Mouse (Mus musculus): ENCODE measurements at regions not wholly inside any gene's neighbourhood (a gene's known extent, or its start where the extent isn't known, plus 50 kb on each side); places are given as distances from the start of the nearest gene placed in this dataset.

GRCm38 (mm10) chr13:51899319-51900042 lies 53.0 kb downstream of the Gadd45g start:
- Histone ChIP-seq H3K27ac (replicated peaks; ENCODE audit: low read depth, low read length) (no peak overlapping the region), H3K4me3 (ENCODE audit: insufficient read depth, low read depth, low read length) (no peak overlapping the region), H3K4me1 (ENCODE audit: control insufficient read depth, insufficient read depth, insufficient read length, low read length) (peaks cover 4% of the 10 kb centered on the region)

GRCm38 (mm10) chr13:51900043-51900440 lies 53.6 kb downstream of the Gadd45g start:
- Histone ChIP-seq H3K27ac (replicated peaks; ENCODE audit: low read depth, low read length) (no peak overlapping the region), H3K4me3 (ENCODE audit: insufficient read depth, low read depth, low read length) (no peak overlapping the region), H3K4me1 (ENCODE audit: control insufficient read depth, insufficient read depth, insufficient read length, low read length) (peaks cover 4% of the 10 kb centered on the region)

GRCm38 (mm10) chr13:51902482-51903285 lies 56.2 kb downstream of the Gadd45g start:
- Histone ChIP-seq H3K27ac (replicated peaks; ENCODE audit: low read depth, low read length) (peak overlapping the region; percentile 12; the same call in 1 of the 2 replicates), H3K4me3 (ENCODE audit: insufficient read depth, low read depth, low read length) (no peak overlapping the region), H3K4me1 (ENCODE audit: control insufficient read depth, insufficient read depth, insufficient read length, low read length) (peaks cover 4% of the 10 kb centered on the region)

- Histone ChIP-seq H3K4me3 (ENCODE audit: insufficient read depth, low read depth, low read length) (no peak overlapping the region), H3K27ac (replicated peaks; ENCODE audit: low read depth, low read length) (peak overlapping the region; percentile 12; the same call in 1 of the 2 replicates), H3K4me1 (ENCODE audit: control insufficient read depth, insufficient read depth, insufficient read length, low read length) (peaks cover 4% of the 10 kb centered on the region)
Measured at GRCm38 (mm10) chr13:51903324-51903939, 57.0 kb downstream of the Gadd45g start.

GRCm38 (mm10) chr13:51905270-51905669 lies 58.8 kb downstream of the Gadd45g start:
- H3K27ac ChIP-seq (replicated peaks; ENCODE audit: low read depth, low read length), result no peak overlapping the region
- H3K4me3 ChIP-seq (ENCODE audit: insufficient read depth, low read depth, low read length), result no peak overlapping the region
- peaks cover 4% of the 10 kb centered on the region for H3K4me1 ChIP-seq (ENCODE audit: control insufficient read depth, insufficient read depth, insufficient read length, low read length)

- Histone ChIP-seq H3K4me1 (ENCODE audit: control insufficient read depth, insufficient read depth, insufficient read length, low read length) (peaks cover 4% of the 10 kb centered on the region), H3K27ac (replicated peaks; ENCODE audit: low read depth, low read length) (no peak overlapping the region), H3K4me3 (ENCODE audit: insufficient read depth, low read depth, low read length) (no peak overlapping the region)
Measured at GRCm38 (mm10) chr13:51906103-51906502, 59.6 kb downstream of the Gadd45g start.

- H3K4me1 ChIP-seq (ENCODE audit: control insufficient read depth, insufficient read depth, insufficient read length, low read length), result peaks cover 2% of the 10 kb centered on the region
- no peak overlapping the region for H3K4me3 ChIP-seq (ENCODE audit: insufficient read depth, low read depth, low read length)
- H3K27ac ChIP-seq (replicated peaks; ENCODE audit: low read depth, low read length), result no peak overlapping the region
Measured at GRCm38 (mm10) chr13:51908514-51908913, 62.0 kb downstream of the Gadd45g start.

- no peak overlapping the region for H3K4me3 ChIP-seq (ENCODE audit: insufficient read depth, low read depth, low read length)
- H3K4me1 ChIP-seq (ENCODE audit: control insufficient read depth, insufficient read depth, insufficient read length, low read length), result no peaks in the 10 kb centered on the region
- no peak overlapping the region for H3K27ac ChIP-seq (replicated peaks; ENCODE audit: low read depth, low read length)
Measured at GRCm38 (mm10) chr13:51911296-51911998, 65.0 kb downstream of the Gadd45g start.

- H3K4me3 ChIP-seq (ENCODE audit: insufficient read depth, low read depth, low read length), result no peak overlapping the region
- no peaks in the 10 kb centered on the region for H3K4me1 ChIP-seq (ENCODE audit: control insufficient read depth, insufficient read depth, insufficient read length, low read length)
- H3K27ac ChIP-seq (replicated peaks; ENCODE audit: low read depth, low read length), result no peak overlapping the region
Measured at GRCm38 (mm10) chr13:51912477-51912876, 66.0 kb downstream of the Gadd45g start.

GRCm38 (mm10) chr13:51912994-51913393 lies 66.5 kb downstream of the Gadd45g start:
- Histone ChIP-seq H3K4me1 (ENCODE audit: control insufficient read depth, insufficient read depth, insufficient read length, low read length) (no peaks in the 10 kb centered on the region), H3K4me3 (ENCODE audit: insufficient read depth, low read depth, low read length) (no peak overlapping the region), H3K27ac (replicated peaks; ENCODE audit: low read depth, low read length) (no peak overlapping the region)

GRCm38 (mm10) chr13:51916666-51917240 lies 70.3 kb downstream of the Gadd45g start:
- Histone ChIP-seq H3K27ac (replicated peaks; ENCODE audit: low read depth, low read length) (no peak overlapping the region), H3K4me1 (ENCODE audit: control insufficient read depth, insufficient read depth, insufficient read length, low read length) (peaks cover 3% of the 10 kb centered on the region)

GRCm38 (mm10) chr13:51917658-51918057 lies 71.2 kb downstream of the Gadd45g start:
- Histone ChIP-seq H3K4me3 (ENCODE audit: insufficient read depth, low read depth, low read length) (no peak overlapping the region), H3K27ac (replicated peaks; ENCODE audit: low read depth, low read length) (no peak overlapping the region)

More at GRCm38 (mm10) chr13:51916666-51917240, 70.3 kb downstream of the Gadd45g start:
- no peak overlapping the region for H3K4me3 ChIP-seq (ENCODE audit: insufficient read depth, low read depth, low read length)

GRCm38 (mm10) chr13:51918108-51918507 lies 71.6 kb downstream of the Gadd45g start:
- no peak overlapping the region for H3K27ac ChIP-seq (replicated peaks; ENCODE audit: low read depth, low read length)
- peaks cover 9% of the 10 kb centered on the region for H3K4me1 ChIP-seq (ENCODE audit: control insufficient read depth, insufficient read depth, insufficient read length, low read length)
- no peak overlapping the region for H3K4me3 ChIP-seq (ENCODE audit: insufficient read depth, low read depth, low read length)

More at GRCm38 (mm10) chr13:51917658-51918057, 71.2 kb downstream of the Gadd45g start:
- peaks cover 5% of the 10 kb centered on the region for H3K4me1 ChIP-seq (ENCODE audit: control insufficient read depth, insufficient read depth, insufficient read length, low read length)

GRCm38 (mm10) chr13:51918781-51919170 lies 72.3 kb downstream of the Gadd45g start:
- H3K4me3 ChIP-seq (ENCODE audit: insufficient read depth, low read depth, low read length), result no peak overlapping the region
- H3K4me1 ChIP-seq (ENCODE audit: control insufficient read depth, insufficient read depth, insufficient read length, low read length), result peaks cover 11% of the 10 kb centered on the region
- no peak overlapping the region for H3K27ac ChIP-seq (replicated peaks; ENCODE audit: low read depth, low read length)
